Mouse (Mus musculus) hindbrain, embryonic 12.5 days (tissue): ENCODE measurements around the gene Herpud2. TPM values are rescaled to one million over a fixed set of nuclear protein-coding genes. Genes with fewer than 3 reads are reported as not detected.

Source experiments
- ATAC-seq: fragments of 200-750 bp; cut with Nextera tagmentation; 2 replicates; pipeline ENCODE4 v1.8.0; 2017; ENCODE audit warnings: moderate TSS enrichment; ENCODE audit not compliant: low FRiP score
- H3K27ac ChIP-seq: fragments of 300-500 bp; sonication (generic); 2 replicates; pipeline ENCODE4 v1.5.1; 2016; ENCODE audit warnings: mild to moderate bottlenecking
- H3K27me3 ChIP-seq: fragments of 300-500 bp; sonication (generic); 2 replicates; pipeline ENCODE4 v1.6.1; 2016; ENCODE audit warnings: mild to moderate bottlenecking
- H3K36me3 ChIP-seq: fragments of 300-500 bp; sonication (generic); 2 replicates; pipeline ENCODE4 v1.6.1; 2016; ENCODE audit warnings: mild to moderate bottlenecking
- H3K4me1 ChIP-seq: fragments of 300-500 bp; sonication (generic); 2 replicates; pipeline ENCODE4 v1.6.1; 2016
- H3K4me2 ChIP-seq: fragments of 300-500 bp; sonication (generic); replicated peaks from 2 replicates; pipeline ENCODE4 v1.6.1; 2016; ENCODE audit warnings: mild to moderate bottlenecking
- H3K4me3 ChIP-seq: fragments of 300-500 bp; sonication (generic); 2 replicates; pipeline ENCODE4 v1.5.1; 2016; ENCODE audit warnings: mild to moderate bottlenecking
- H3K9ac ChIP-seq: fragments of 300-500 bp; sonication (generic); 2 replicates; pipeline ENCODE4 v1.6.1; 2016; ENCODE audit warnings: mild to moderate bottlenecking, moderate library complexity
- H3K9me3 ChIP-seq: fragments of 300-500 bp; sonication (generic); replicated peaks from 2 replicates; pipeline ENCODE4 v1.6.1; 2016; ENCODE audit warnings: mild to moderate bottlenecking
- WGBS: fragments of 180-500 bp; shearing (Covaris S2); methylation state at CpG from one replicate; pipeline ENCODE4 v1.1.7; 2016; 5-methylcytosine and 5-hydroxymethylcytosine counted together
- polyA plus RNA-seq: library from polyadenylated mRNA; unstranded; fragments of >200 nt; fragmentation: Nextera tagmentation; extraction: Ambion mirVana; gene quantifications from 2 replicates; pipeline ENCODE4 v1.2.1, GENCODE M21; 2016

The Herpud2 gene
- polyA plus RNA-seq, 1 experiment from 2014 or later = 43.3 TPM

DNA sequence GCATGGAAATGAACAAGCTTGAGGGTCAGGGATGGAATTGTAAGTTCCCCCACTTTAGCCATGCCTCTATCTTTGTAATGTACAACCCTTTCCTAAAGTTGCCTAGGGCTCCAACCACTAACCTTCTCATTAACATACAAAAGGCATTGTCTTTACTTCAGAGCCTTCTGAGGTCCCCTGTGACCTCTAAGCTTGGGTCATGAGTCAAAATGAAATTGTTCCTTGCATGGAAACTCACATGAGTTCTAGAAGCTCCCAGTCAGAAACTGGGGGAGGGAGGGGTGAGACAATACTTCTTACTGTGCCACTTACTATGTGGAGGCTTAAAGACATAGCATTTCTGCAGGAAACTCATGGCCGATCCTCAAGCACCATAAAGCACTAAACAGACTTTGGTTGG is 79.0 kb downstream of the Herpud2 start:
- Histone ChIP-seq H3K27ac (no peak overlapping the region), H3K4me3 (no peak overlapping the region), H3K9ac (no peak overlapping the region), H3K27me3 (no peaks in the 10 kb centered on the region), H3K4me1 (no peaks in the 10 kb centered on the region), H3K4me2 (no peak overlapping the region), H3K9me3 (no peaks in the 10 kb centered on the region), H3K36me3 (no peaks in the 10 kb centered on the region)
- WGBS = 89% methylated on average over 1 of the region's 1 CpGs
- no peak for ATAC-seq

DNA sequence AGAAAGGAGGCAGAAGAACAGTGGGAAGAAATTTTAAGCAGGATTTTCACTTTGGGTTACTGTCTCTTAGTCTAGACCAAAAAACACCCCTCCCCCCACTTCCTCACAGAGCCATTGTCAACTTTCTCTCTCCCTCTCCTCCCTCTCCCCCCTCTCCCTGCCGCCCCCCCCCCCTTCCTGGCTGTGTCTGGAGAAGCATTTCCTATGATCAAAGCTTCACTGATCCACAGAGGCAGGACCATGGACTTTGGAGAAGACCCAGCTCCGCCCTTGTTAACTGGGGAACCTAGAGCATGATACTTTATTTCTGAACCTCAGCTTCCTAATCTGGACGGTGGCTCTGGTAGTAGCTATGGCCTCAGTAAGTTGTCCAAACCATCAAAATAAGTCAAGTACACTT is 92.9 kb downstream of the Herpud2 start:
- no peaks in the 10 kb centered on the region for H3K9me3 ChIP-seq
- H3K36me3 ChIP-seq = no peaks in the 10 kb centered on the region
- no peaks in the 10 kb centered on the region for H3K27me3 ChIP-seq
- no peak for ATAC-seq
- H3K4me2 ChIP-seq = no peak overlapping the region
- H3K27ac ChIP-seq = no peak overlapping the region
- H3K4me1 ChIP-seq = no peaks in the 10 kb centered on the region
- WGBS = 69% methylated on average over 3 of the region's 3 CpGs
- H3K4me3 ChIP-seq = no peak overlapping the region
- no peak overlapping the region for H3K9ac ChIP-seq

Other genes starting within 250 kb of the Herpud2 start
- gene Gm10181, start 62.4 kb downstream of the Herpud2 start, polyA plus RNA-seq = not detected in 2 replicates
- gene Sept7, start 100.6 kb upstream of the Herpud2 start, polyA plus RNA-seq = 278 and 296 TPM in 2 replicates